Mouse (Mus musculus): ENCODE data around the gene Mfap3.

Gene Mfap3

DNA sequence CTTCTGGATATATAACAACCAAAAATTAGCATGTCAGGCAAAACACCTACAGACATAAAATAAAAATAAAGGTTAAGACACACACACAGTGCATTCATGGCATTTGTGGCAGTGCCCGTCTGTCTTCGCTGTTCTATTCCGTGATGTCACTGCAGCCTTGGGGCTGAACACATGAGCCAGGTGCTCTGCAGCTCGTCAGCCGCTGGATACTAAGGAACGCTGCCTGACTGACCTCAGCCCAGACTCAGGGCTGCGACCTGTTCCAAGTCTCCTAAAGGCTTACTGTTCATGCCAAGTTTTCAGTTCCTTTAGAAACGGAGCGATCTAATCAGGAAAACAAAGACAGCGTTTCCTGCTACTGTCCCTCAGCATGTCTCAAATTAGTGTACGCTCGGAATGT lies 46.1 kb downstream of the Mfap3 start:
- POLR2A ChIA-PET: interaction anchor here in 1 of 4 experiments (0.7 to 4.5 kb wide), 6 partner anchors 10 to 176 kb away, joined by 3 to 30 read pairs (median 6); no protein-coding TSS in a partner anchor
- CTCF ChIA-PET: interaction anchor here in 1 of 4 experiments (1.1 kb wide), 1 partner anchor 183 kb away, joined by 4 read pairs; no protein-coding TSS in a partner anchor

DNA sequence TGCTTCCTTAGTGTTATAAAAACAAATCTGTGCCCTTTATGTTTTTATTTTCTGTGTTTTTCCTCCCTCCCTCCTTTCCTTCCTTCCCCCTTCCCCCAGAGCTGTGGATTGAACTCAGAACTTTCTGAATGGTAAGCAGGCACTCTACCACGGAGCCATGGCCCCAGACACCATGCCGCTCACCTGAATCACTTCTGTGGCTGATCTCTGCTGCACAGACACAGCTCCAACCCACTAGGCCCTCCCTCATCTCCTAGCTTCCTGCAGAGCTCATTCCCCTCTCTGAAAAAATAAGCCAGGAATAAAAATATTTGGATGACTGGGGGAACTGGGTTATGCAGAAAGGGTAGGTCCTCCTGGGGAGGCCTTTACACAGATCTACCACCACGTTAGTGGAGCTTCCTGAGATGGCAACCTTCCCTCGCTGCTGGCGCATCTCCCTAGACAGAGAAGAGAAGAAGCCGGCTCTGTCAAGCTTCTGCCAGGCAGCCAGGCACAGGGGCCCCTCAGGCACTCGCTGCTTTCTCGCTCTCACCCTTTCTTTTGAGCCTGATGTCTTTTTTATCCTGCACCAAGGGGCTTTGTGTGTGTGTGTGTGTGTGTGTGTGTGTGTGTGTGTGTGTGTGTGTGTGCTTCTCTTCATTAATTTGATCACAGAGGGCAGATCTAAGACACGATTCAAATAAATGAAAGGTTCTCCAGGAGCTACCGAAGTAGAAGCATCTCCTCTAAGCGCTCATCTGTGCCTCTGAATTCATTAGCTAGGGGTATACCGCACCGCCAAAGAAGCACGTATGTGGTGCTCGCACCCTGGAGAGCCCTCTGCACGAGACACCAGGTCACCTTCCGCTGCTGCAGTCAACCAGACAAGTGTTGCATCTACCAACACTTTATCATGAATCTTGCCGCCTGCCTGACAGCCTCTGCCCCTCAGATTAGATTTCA lies 47.9 kb downstream of the Mfap3 start:
- ChIA-PET CTCF (interaction anchor here (0.5 to 1.5 kb wide), 15 partner anchors 12 to 1311 kb away, joined by 3 to 5 read pairs (median 3); no protein-coding TSS in a partner anchor), POLR2A (interaction anchor here (0.6 to 2.9 kb wide), 16 partner anchors 8 to 333 kb away, joined by 3 to 13 read pairs (median 3); no protein-coding TSS in a partner anchor)

GRCm38 (mm10) chr11:57568950-57569490 lies 50.6 kb downstream of the Mfap3 start:
- CTCF ChIA-PET: no interaction called here
- POLR2A ChIA-PET: no interaction called here

DNA sequence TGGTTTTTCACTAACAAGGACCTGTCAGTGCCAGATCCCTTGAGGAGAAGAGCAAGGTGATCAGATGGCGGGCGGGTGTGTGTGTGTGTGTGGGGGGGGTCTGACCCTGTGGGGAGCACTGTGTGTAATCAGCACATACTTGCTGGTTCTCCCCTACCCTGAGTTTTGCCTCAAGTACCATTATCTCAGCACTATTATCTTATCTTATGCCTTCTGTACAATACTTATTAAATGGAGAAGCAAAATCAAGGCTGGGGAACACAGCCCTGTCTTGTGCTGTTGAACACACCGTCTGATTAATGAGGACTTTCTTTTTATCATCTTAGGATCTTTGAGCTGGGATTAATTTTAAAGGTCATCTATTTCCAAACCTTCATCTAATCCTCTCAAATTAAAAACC lies 52.6 kb downstream of the Mfap3 start:
- CTCF ChIA-PET: no interaction called here
- POLR2A ChIA-PET: interaction anchor here in 1 of 4 experiments (1.4 kb wide), 1 partner anchor 17 kb away, joined by 3 read pairs; no protein-coding TSS in a partner anchor

DNA sequence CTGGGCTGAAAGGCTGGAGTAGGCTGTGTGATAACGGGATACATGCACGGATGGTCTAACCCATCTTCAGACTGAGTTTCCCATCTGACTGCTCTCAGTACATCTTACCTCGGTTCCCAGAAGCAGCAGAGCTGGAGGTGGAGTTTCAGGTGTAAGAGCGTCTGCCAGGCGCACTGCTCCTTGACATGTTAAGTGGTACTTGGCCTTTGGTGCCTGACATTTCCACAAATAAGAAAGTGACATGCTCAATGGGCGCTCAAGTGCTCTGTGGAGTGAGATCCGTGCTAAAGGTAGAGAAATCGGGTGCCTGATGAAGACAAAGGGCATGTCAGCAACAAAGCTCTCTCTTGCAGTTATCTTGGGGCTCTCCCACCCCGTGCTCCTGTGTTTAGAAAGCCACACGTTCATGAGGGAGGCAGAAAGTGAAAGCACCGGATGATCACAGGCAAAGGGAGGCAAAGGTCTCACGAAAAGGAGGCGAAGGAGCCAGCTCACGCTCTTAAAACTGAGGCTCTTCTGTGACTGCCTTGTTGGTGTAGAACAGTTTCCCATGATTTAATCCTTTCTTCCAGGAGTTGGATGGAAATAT lies 55.3 kb downstream of the Mfap3 start:
- ChIA-PET CTCF (interaction anchor here in 2 of 4 experiments (0.5 to 0.9 kb wide), 3 partner anchors 24 to 1924 kb away, joined by 3 to 7 read pairs (median 3); no protein-coding TSS in a partner anchor), POLR2A (interaction anchor here in 1 of 4 experiments (0.6 to 2.7 kb wide), 3 partner anchors 8 to 29 kb away, joined by 3 to 9 read pairs (median 4); no protein-coding TSS in a partner anchor)

GRCm38 (mm10) chr11:57576871-57577515 lies 58.5 kb downstream of the Mfap3 start:
- POLR2A ChIA-PET: interaction anchor here in 1 of 4 experiments (0.8 to 1.6 kb wide), 3 partner anchors 17 to 59 kb away, joined by 3 to 4 read pairs (median 3); partner anchors contain the start of genes Fam114a2 and Mfap3
- CTCF ChIA-PET: interaction anchor here in 1 of 4 experiments (0.6 kb wide), 1 partner anchor 220 kb away, joined by 4 read pairs; no protein-coding TSS in a partner anchor

DNA sequence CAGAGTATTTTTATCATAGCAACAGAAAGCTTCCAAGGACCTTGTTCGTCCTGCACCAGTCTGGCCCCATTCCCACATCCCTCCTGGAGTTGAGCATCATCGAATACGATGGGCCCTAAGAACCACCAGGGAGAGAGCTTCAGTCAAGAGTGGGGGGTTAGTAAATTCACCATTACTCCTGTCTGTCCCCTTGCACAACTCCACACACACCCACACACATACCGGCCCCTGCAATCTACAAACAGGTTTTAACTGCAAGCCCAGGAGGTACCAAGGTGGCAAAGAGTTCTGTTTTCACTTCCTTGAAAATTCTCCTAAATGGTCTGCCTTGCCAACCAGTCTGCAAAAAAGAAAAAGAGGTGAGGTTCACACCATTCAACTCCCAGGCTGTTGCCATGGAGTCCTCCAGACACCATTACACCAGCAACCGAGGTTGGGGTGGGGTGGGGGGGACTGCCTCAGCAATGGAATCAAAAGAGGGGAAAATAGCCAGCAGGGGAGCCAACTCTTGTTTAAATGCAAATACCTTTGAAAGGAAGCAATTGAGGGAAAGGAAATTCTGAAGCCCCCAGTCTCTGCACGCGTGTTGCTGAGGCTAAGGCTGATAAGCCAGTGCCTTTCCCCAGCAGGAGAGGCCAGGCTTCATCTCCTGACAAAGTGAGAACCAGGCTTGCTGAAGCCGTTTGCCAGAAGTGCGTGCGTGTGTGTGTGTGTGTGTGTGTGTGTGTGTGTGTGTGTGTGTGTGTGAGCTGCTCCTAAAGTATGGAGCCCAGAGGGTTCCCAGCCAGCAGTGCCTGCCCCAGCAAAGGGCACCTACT lies 64.6 kb downstream of the Mfap3 start:
- CTCF ChIA-PET: interaction anchor here in 2 of 4 experiments (0.6 to 1.3 kb wide), 5 partner anchors 15 to 268 kb away, joined by 3 to 6 read pairs (median 4); no protein-coding TSS in a partner anchor
- POLR2A ChIA-PET: interaction anchor here in 2 of 4 experiments (0.5 to 2.3 kb wide), 10 partner anchors 10 to 82 kb away, joined by 3 to 7 read pairs (median 5); partner anchors contain the start of genes Fam114a2 (in 1 of the 2) and Mfap3 (in 1 of the 2)
